Mouse (Mus musculus) gonadal fat pad, adult 2 months (tissue): Measurements from ENCODE around the gene Abat. TPM values are rescaled to one million over a fixed set of nuclear protein-coding genes. Genes with fewer than 3 reads are reported as not detected.
A peak's percentile ranks its signal among the peaks of the same experiment; 100 is the strongest.

ENCODE experiments used
- DNase-seq: peaks from one replicate; pipeline ENCODE4 v3.0.0-alpha.2; 2012; ENCODE audit warnings: low read depth
- polyA plus RNA-seq: library from polyadenylated mRNA; depleted of rRNA; stranded (reverse); fragments of >200 nt; gene quantifications from 2 replicates; pipeline ENCODE4 v1.2.3, GENCODE M21; 2012; rRNA removed

Abat gene
- polyA plus RNA-seq: 17.3 and 17.8 TPM in 2 replicates

- DNase-seq: no peak
These were observed at the start of gene Abat for GRCm38 (mm10) chr16:8513236-8513906. TSS of gene Abat (plus strand) at chr16:8513429.

- no peak for DNase-seq
These were observed 43.1 kb upstream of the Abat start for GRCm38 (mm10) chr16:8470132-8470531.

GRCm38 (mm10) chr16:8470603-8471481 is 42.4 kb upstream of the Abat start, which contains the start of gene Mettl22:
TSS of gene Mettl22 (plus strand) at chr16:8470788.
- DNase-seq: peak; percentile 27

- DNase-seq: no peak
These were observed 25.7 kb upstream of the Abat start for GRCm38 (mm10) chr16:8487396-8488005.

- no peak for DNase-seq
These were observed 23.9 kb upstream of the Abat start for GRCm38 (mm10) chr16:8489340-8489739.

GRCm38 (mm10) chr16:8491743-8492490 is 21.3 kb upstream of the Abat start:
- DNase-seq: no peak

GRCm38 (mm10) chr16:8494268-8494667 is 19.0 kb upstream of the Abat start:
- DNase-seq: no peak

- no peak for DNase-seq
These were observed 16.3 kb upstream of the Abat start for GRCm38 (mm10) chr16:8496967-8497366.

GRCm38 (mm10) chr16:8504271-8504670 is 9.0 kb upstream of the Abat start:
- DNase-seq: no peak

- no peak for DNase-seq
These were observed 3.3 kb upstream of the Abat start for GRCm38 (mm10) chr16:8509894-8510293.

- DNase-seq: no peak
These were observed 399 bp upstream of the Abat start for GRCm38 (mm10) chr16:8512830-8513229.

- DNase-seq: no peak
These were observed 951 bp downstream of the Abat start for GRCm38 (mm10) chr16:8514180-8514579.

- no peak for DNase-seq
These were observed 7.3 kb downstream of the Abat start for GRCm38 (mm10) chr16:8520525-8520924.

- no peak for DNase-seq
These were observed 8.1 kb downstream of the Abat start for GRCm38 (mm10) chr16:8521322-8521721.

GRCm38 (mm10) chr16:8523480-8524144 is 10.4 kb downstream of the Abat start:
- no peak for DNase-seq

- DNase-seq: no peak
These were observed 11.1 kb downstream of the Abat start for GRCm38 (mm10) chr16:8524163-8524847.

- no peak for DNase-seq
These were observed 12.1 kb downstream of the Abat start for GRCm38 (mm10) chr16:8525293-8525692.

GRCm38 (mm10) chr16:8525877-8526276 is 12.6 kb downstream of the Abat start:
- DNase-seq: no peak

GRCm38 (mm10) chr16:8529389-8529788 is 16.2 kb downstream of the Abat start:
- DNase-seq: no peak

- no peak for DNase-seq
These were observed 16.8 kb downstream of the Abat start for GRCm38 (mm10) chr16:8530018-8530417.

- no peak for DNase-seq
These were observed 19.2 kb downstream of the Abat start for GRCm38 (mm10) chr16:8532461-8532860.
